ENCODE assay signal across 9 mouse cellular contexts in genomic region chr13:28415769-28416168, GRCm38 (mm10).
DNase-seq lines count a peak whose midpoint lies in the region; ATAC-seq and TF ChIP-seq lines count a peak whose summit lies in the region.
"Had no signal": no experiment of that assay in that cellular context is flagged by ENCODE, and none has a peak within 500 bp of the region (broad histone marks: within the 10 kb centered on the region; RNA-seq: fewer than 3 reads in every experiment).

No protein-coding gene starts in this region.

- no peak for TF ChIP-seq CTCF in intestine, postnatal 0 days (IDR thresholded peaks at IDR 0.05; ENCODE audit: low read depth)
- no peak for TF ChIP-seq CTCF in heart, postnatal 0 days (IDR thresholded peaks at IDR 0.05; ENCODE audit: low read depth)

- H3K27ac ChIP-seq in intestine, embryonic 14.5 days (ENCODE audit: low read depth), result peak overlapping the region; percentile 66
- no peak overlapping the region for H3K27ac ChIP-seq in intestine, postnatal 0 days (ENCODE audit: low read depth, low read length)
- H3K27ac ChIP-seq in embryonic facial prominence, embryonic 11.5 days (replicated peaks; ENCODE audit: low read depth, low read length), result 0 out of 2 replicates have a peak overlapping the region, but pooled peaks have one; percentile 36
- H3K27ac ChIP-seq in heart, postnatal 0 days (ENCODE audit: low read depth), result peak overlapping the region; percentile 94
- peak overlapping the region; percentile 93 for H3K27ac ChIP-seq in midbrain, embryonic 14.5 days (replicated peaks; ENCODE audit: low read depth, low read length)
- H3K27ac ChIP-seq: liver, embryonic 13.5 days had no signal

- H3K27me3 ChIP-seq in intestine, embryonic 14.5 days (replicated peaks; ENCODE audit: control insufficient read depth, insufficient read depth, low read length), result no peaks in the 10 kb centered on the region
- H3K27me3 ChIP-seq in intestine, postnatal 0 days (replicated peaks; ENCODE audit: control insufficient read depth, insufficient read depth, low read length), result no peaks in the 10 kb centered on the region
- H3K27me3 ChIP-seq in embryonic facial prominence, embryonic 11.5 days (ENCODE audit: control insufficient read depth, insufficient read depth, low read length), result no peaks in the 10 kb centered on the region
- no peaks in the 10 kb centered on the region for H3K27me3 ChIP-seq in heart, postnatal 0 days (ENCODE audit: control insufficient read depth, insufficient read depth, low read length)
- H3K27me3 ChIP-seq in midbrain, embryonic 14.5 days (ENCODE audit: control insufficient read depth, insufficient read depth, low read length), result no peaks in the 10 kb centered on the region
- H3K27me3 ChIP-seq: liver, embryonic 13.5 days had no signal

- no peak overlapping the region for H3K9ac ChIP-seq in intestine, embryonic 14.5 days (ENCODE audit: low read length)
- no peak overlapping the region for H3K9ac ChIP-seq in intestine, postnatal 0 days (ENCODE audit: low read depth, low read length)
- no peak overlapping the region for H3K9ac ChIP-seq in embryonic facial prominence, embryonic 11.5 days (replicated peaks; ENCODE audit: low read length)
- H3K9ac ChIP-seq in heart, postnatal 0 days (replicated peaks; ENCODE audit: low read depth, low read length), result no peak overlapping the region
- H3K9ac ChIP-seq in midbrain, embryonic 14.5 days (replicated peaks; ENCODE audit: low read length), result no peak overlapping the region
- H3K9ac ChIP-seq: liver, embryonic 13.5 days had no signal

- no peak for DNase-seq in intestine, embryonic 14.5 days (ENCODE audit: low spot score)
- DNase-seq in embryonic facial prominence, embryonic 11.5 days (ENCODE audit: low spot score), result no peak
- no peak for DNase-seq in heart, postnatal 0 days (ENCODE audit: low spot score)
- peak; percentile 67 for DNase-seq in midbrain, embryonic 14.5 days
- no peak for DNase-seq in ovary, postnatal 10 days (ENCODE audit: low spot score)
- no peak for DNase-seq in adrenal gland, postnatal 10 days
- no peak for DNase-seq in lung, postnatal 36 days
- DNase-seq: liver, embryonic 13.5 days had no signal

- peaks cover 36% of the 10 kb centered on the region for H3K4me1 ChIP-seq in intestine, embryonic 14.5 days (replicated peaks; ENCODE audit: control insufficient read depth, insufficient read depth, low read length)
- H3K4me1 ChIP-seq in intestine, postnatal 0 days (replicated peaks; ENCODE audit: control insufficient read depth, insufficient read depth, low read length), result 0 out of 2 replicates have a peak, but pooled peaks cover 9% of the 10 kb centered on the region
- H3K4me1 ChIP-seq in embryonic facial prominence, embryonic 11.5 days (ENCODE audit: control insufficient read depth, insufficient read depth, low read length), result peaks cover 2% of the 10 kb centered on the region
- H3K4me1 ChIP-seq in heart, postnatal 0 days (ENCODE audit: control insufficient read depth, insufficient read depth), result peaks cover 12% of the 10 kb centered on the region
- peaks cover 61% of the 10 kb centered on the region for H3K4me1 ChIP-seq in midbrain, embryonic 14.5 days (ENCODE audit: control insufficient read depth, insufficient read depth, low read length)

- H3K4me2 ChIP-seq in intestine, embryonic 14.5 days (ENCODE audit: low read length), result no peak overlapping the region
- H3K4me2 ChIP-seq in intestine, postnatal 0 days (replicated peaks; ENCODE audit: low read depth), result no peak overlapping the region
- no peak overlapping the region for H3K4me2 ChIP-seq in embryonic facial prominence, embryonic 11.5 days (ENCODE audit: low read depth, low read length)
- peak overlapping the region; percentile 63; the same call in 1 of the 2 replicates for H3K4me2 ChIP-seq in heart, postnatal 0 days (ENCODE audit: low read depth, low read length)
- H3K4me2 ChIP-seq in midbrain, embryonic 14.5 days (ENCODE audit: low read length), result peak overlapping the region; percentile 57
- H3K4me2 ChIP-seq: liver, embryonic 13.5 days had no signal

- no peaks in the 10 kb centered on the region for H3K36me3 ChIP-seq in intestine, embryonic 14.5 days (ENCODE audit: control insufficient read depth, insufficient read depth, low read length)
- no peaks in the 10 kb centered on the region for H3K36me3 ChIP-seq in intestine, postnatal 0 days (ENCODE audit: control insufficient read depth, insufficient read depth)
- no peaks in the 10 kb centered on the region for H3K36me3 ChIP-seq in embryonic facial prominence, embryonic 11.5 days (replicated peaks; ENCODE audit: control insufficient read depth, insufficient read depth, low read depth, low read length)
- H3K36me3 ChIP-seq in heart, postnatal 0 days (replicated peaks; ENCODE audit: control insufficient read depth, insufficient read depth, low read length), result no peaks in the 10 kb centered on the region
- no peaks in the 10 kb centered on the region for H3K36me3 ChIP-seq in midbrain, embryonic 14.5 days (ENCODE audit: control insufficient read depth, insufficient read depth, low read length)
- H3K36me3 ChIP-seq: liver, embryonic 13.5 days had no signal

- no peaks in the 10 kb centered on the region for H3K9me3 ChIP-seq in intestine, embryonic 14.5 days (ENCODE audit: control insufficient read depth, low read length)
- H3K9me3 ChIP-seq in intestine, postnatal 0 days (ENCODE audit: control insufficient read depth), result no peaks in the 10 kb centered on the region
- no peaks in the 10 kb centered on the region for H3K9me3 ChIP-seq in embryonic facial prominence, embryonic 11.5 days (replicated peaks; ENCODE audit: control insufficient read depth, low read length)
- H3K9me3 ChIP-seq in heart, postnatal 0 days (replicated peaks; ENCODE audit: control insufficient read depth, low read length), result no peaks in the 10 kb centered on the region
- no peaks in the 10 kb centered on the region for H3K9me3 ChIP-seq in midbrain, embryonic 14.5 days (ENCODE audit: control insufficient read depth, low read length)
- H3K9me3 ChIP-seq: liver, embryonic 13.5 days had no signal

- no peak for ATAC-seq in intestine, embryonic 14.5 days (replicated peaks; ENCODE audit: low FRiP score, low TSS enrichment, low read depth)
- no peak for ATAC-seq in intestine, postnatal 0 days
- no peak for ATAC-seq in embryonic facial prominence, embryonic 11.5 days (replicated peaks; ENCODE audit: insufficient number of reproducible peaks, low FRiP score, low TSS enrichment, low read depth)
- ATAC-seq in heart, postnatal 0 days (ENCODE audit: insufficient read depth, low read depth), result no peak
- no peak; the same call in 1 of the 2 replicates for ATAC-seq in midbrain, embryonic 14.5 days (ENCODE audit: low FRiP score, low TSS enrichment)

- H3K4me3 ChIP-seq in intestine, embryonic 14.5 days (ENCODE audit: low read depth, low read length), result no peak overlapping the region
- no peak overlapping the region for H3K4me3 ChIP-seq in intestine, postnatal 0 days (ENCODE audit: low read depth, low read length)
- no peak overlapping the region for H3K4me3 ChIP-seq in embryonic facial prominence, embryonic 11.5 days (ENCODE audit: low read depth, low read length)
- no peak overlapping the region for H3K4me3 ChIP-seq in heart, postnatal 0 days (ENCODE audit: low read depth, low read length)
- peak overlapping the region; percentile 30; the same call in 1 of the 2 replicates for H3K4me3 ChIP-seq in midbrain, embryonic 14.5 days (replicated peaks; ENCODE audit: low read depth, low read length)
- H3K4me3 ChIP-seq: liver, embryonic 13.5 days had no signal

- TF ChIP-seq EP300 in heart, postnatal 0 days (IDR thresholded peaks at IDR 0.05; ENCODE audit: low read depth), result no peak

- WGBS in intestine, embryonic 14.5 days, result 54% methylated on average over 1 of the region's 1 CpGs
- WGBS in intestine, postnatal 0 days, result 59% methylated on average over 1 of the region's 1 CpGs
- whole genome bisulfite sequencing in embryonic facial prominence, embryonic 11.5 days, result 40% methylated on average over 1 of the region's 1 CpGs
- WGBS in heart, postnatal 0 days, result 81% methylated on average over 1 of the region's 1 CpGs
- WGBS in midbrain, embryonic 14.5 days, result 0% methylated on average over 1 of the region's 1 CpGs

Comparison
In these comparisons a context has a peak if more than half of its experiments do, and no peak if none do; other contexts are left out.
1. H3K4me2 ChIP-seq: peak in heart, postnatal 0 days (single experiment) and midbrain, embryonic 14.5 days (single experiment); none in intestine, embryonic 14.5 days (single experiment), intestine, postnatal 0 days (single experiment) and embryonic facial prominence, embryonic 11.5 days (single experiment).